Mouse (Mus musculus) midbrain, embryonic 11.5 days (tissue): ENCODE measurements around the gene Gli3. TPM values are rescaled to one million over a fixed set of nuclear protein-coding genes. Genes with fewer than 3 reads are reported as not detected.

ENCODE experiments used
- ATAC-seq: fragments of 200-750 bp; cut with Nextera tagmentation; 2 replicates; pipeline ENCODE4 v1.8.0; 2017; ENCODE audit warnings: moderate TSS enrichment, moderate library complexity; ENCODE audit not compliant: low FRiP score
- DNase-seq: peaks from one replicate; pipeline ENCODE4 v3.0.0; 2015; ENCODE audit warnings: low spot score; ENCODE audit errors: missing footprints
- H3K27ac ChIP-seq: fragments of 300-500 bp; sonication (generic); 2 replicates; pipeline ENCODE4 v1.5.1; 2014; ENCODE audit warnings: low read depth, low read length
- H3K27me3 ChIP-seq: fragments of 300-500 bp; sonication (generic); 2 replicates; pipeline ENCODE4 v1.6.1; 2014; ENCODE audit warnings: mild to moderate bottlenecking, low read length, moderate library complexity, mixed read lengths; ENCODE audit not compliant: control insufficient read depth, insufficient read depth
- H3K36me3 ChIP-seq: fragments of 300-500 bp; sonication (generic); 2 replicates; pipeline ENCODE4 v1.6.1; 2014; ENCODE audit warnings: mild to moderate bottlenecking, low read length, moderate library complexity, mixed read lengths; ENCODE audit not compliant: control insufficient read depth, insufficient read depth
- H3K4me1 ChIP-seq: fragments of 300-500 bp; sonication (generic); 2 replicates; pipeline ENCODE4 v1.6.1; 2014; ENCODE audit warnings: low read length; ENCODE audit not compliant: control insufficient read depth, insufficient read depth
- H3K4me2 ChIP-seq: fragments of 300-500 bp; sonication (generic); 2 replicates; pipeline ENCODE4 v1.6.1; 2014; ENCODE audit warnings: mild to moderate bottlenecking, moderate library complexity
- H3K4me3 ChIP-seq: fragments of 300-500 bp; sonication (generic); 2 replicates; pipeline ENCODE4 v1.5.1; 2014; ENCODE audit warnings: low read depth, low read length
- H3K9ac ChIP-seq: fragments of 300-500 bp; sonication (generic); 2 replicates; pipeline ENCODE4 v1.6.1; 2014; ENCODE audit warnings: low read length
- H3K9me3 ChIP-seq: fragments of 300-500 bp; sonication (generic); 2 replicates; pipeline ENCODE4 v1.6.1; 2016; ENCODE audit warnings: low read length; ENCODE audit not compliant: control insufficient read depth
- WGBS: fragments of 180-500 bp; shearing (Covaris S2); extraction: QIAGEN DNeasy Blood & Tissue Kit; methylation state at CpG from one replicate; pipeline ENCODE4 v1.1.7; 2014; 5-methylcytosine and 5-hydroxymethylcytosine counted together
- polyA plus RNA-seq: library from polyadenylated mRNA; unstranded; fragments of >200 nt; fragmentation: Nextera tagmentation; extraction: Ambion mirVana; gene quantifications from 2 replicates; pipeline ENCODE4 v1.2.1, GENCODE M21; 2014

The Gli3 gene
- polyA plus RNA-seq, 1 experiment from 2014 or later, result 41.5 TPM

GRCm38 (mm10) chr13:15675480-15675879 lies 212.4 kb downstream of the Gli3 start:
- Histone ChIP-seq H3K9me3 (no peaks in the 10 kb centered on the region), H3K36me3 (no peaks in the 10 kb centered on the region), H3K27me3 (no peaks in the 10 kb centered on the region), H3K9ac (no peak overlapping the region), H3K4me1 (no peaks in the 10 kb centered on the region), H3K4me2 (no peak overlapping the region), H3K27ac (no peak overlapping the region), H3K4me3 (no peak overlapping the region)
- ATAC-seq, result no peak
- DNase-seq, result peak; percentile 56

GRCm38 (mm10) chr13:15677106-15677760 lies 214.2 kb downstream of the Gli3 start:
- Histone ChIP-seq H3K4me3 (no peak overlapping the region), H3K4me2 (no peak overlapping the region), H3K36me3 (no peaks in the 10 kb centered on the region), H3K9me3 (no peaks in the 10 kb centered on the region), H3K4me1 (no peaks in the 10 kb centered on the region), H3K9ac (no peak overlapping the region), H3K27ac (no peak overlapping the region), H3K27me3 (no peaks in the 10 kb centered on the region)
- ATAC-seq, result no peak
- 86% methylated on average over 4 of the region's 4 CpGs for WGBS
- no peak for DNase-seq

- no peak for DNase-seq
- Histone ChIP-seq H3K9me3 (no peaks in the 10 kb centered on the region), H3K4me2 (no peak overlapping the region), H3K36me3 (no peaks in the 10 kb centered on the region), H3K9ac (no peak overlapping the region), H3K4me3 (no peak overlapping the region), H3K4me1 (no peaks in the 10 kb centered on the region), H3K27me3 (no peaks in the 10 kb centered on the region), H3K27ac (no peak overlapping the region)
- ATAC-seq, result no peak
- 90% methylated on average over 1 of the region's 1 CpGs for WGBS
Measured at GRCm38 (mm10) chr13:15681530-15681929, 218.5 kb downstream of the Gli3 start.

DNA sequence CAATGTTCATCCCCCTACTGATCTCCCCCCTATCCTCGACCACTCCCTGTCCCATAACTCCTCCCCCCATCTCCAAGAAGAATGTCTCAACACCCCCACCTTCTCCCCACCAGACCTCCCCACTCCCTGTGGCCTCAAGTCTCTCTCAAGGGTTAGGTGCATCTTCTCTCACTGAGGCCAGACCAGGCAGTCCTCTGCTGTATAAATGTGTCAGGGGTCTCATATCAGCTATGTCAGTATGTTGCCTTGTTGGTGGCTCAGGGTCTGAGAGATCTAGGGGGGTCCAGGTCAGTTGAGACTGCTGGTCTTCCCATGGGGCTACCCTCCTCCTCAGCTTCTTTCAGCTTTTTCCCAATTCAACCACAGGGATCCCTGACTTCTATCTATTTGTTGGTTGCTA lies 220.0 kb downstream of the Gli3 start:
- Histone ChIP-seq H3K9me3 (no peaks in the 10 kb centered on the region), H3K9ac (no peak overlapping the region), H3K27me3 (no peaks in the 10 kb centered on the region), H3K4me2 (no peak overlapping the region), H3K4me1 (no peaks in the 10 kb centered on the region), H3K4me3 (no peak overlapping the region), H3K27ac (no peak overlapping the region), H3K36me3 (no peaks in the 10 kb centered on the region)
- DNase-seq (no peak), ATAC-seq (no peak)
- WGBS, result 82% methylated on average over 1 of the region's 1 CpGs

- ATAC-seq (no peak), DNase-seq (no peak)
- Histone ChIP-seq H3K4me2 (no peak overlapping the region), H3K27me3 (no peaks in the 10 kb centered on the region), H3K9ac (no peak overlapping the region), H3K36me3 (no peaks in the 10 kb centered on the region), H3K4me1 (no peaks in the 10 kb centered on the region), H3K9me3 (no peaks in the 10 kb centered on the region), H3K4me3 (no peak overlapping the region), H3K27ac (no peak overlapping the region)
- WGBS, result 84% methylated on average over 6 of the region's 6 CpGs
Measured at GRCm38 (mm10) chr13:15688074-15688825, 225.2 kb downstream of the Gli3 start.

DNA sequence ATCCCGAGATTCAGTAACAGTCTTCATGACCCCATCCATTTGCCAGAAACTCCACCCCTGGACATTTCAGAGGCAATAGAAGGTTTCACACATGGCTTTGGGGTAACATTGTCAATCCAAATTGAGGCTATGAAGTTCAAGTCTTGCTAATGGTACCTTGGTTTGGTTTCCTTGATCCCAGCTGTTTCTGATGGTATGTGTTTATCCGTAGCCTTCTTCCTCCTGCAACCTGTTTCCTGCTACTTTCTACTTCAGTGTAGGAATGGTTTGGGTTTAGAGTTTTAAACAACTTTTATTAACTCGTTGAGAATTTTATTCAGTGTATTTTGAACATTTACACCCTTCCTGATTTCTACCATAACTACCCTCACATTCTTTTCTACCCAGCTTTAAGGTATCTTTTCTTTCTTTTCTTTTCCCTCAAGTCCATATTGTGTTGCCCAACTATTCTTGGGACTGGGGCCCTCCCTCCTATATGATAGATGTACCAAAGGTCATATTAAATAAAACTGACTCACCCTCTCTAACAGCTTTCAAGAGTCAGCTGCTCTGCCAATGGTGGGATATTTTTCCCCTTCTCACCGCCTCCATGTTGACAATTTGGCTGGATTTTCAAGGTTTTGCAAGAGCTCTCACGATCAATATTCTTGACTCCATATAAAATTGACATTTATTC lies 225.9 kb downstream of the Gli3 start:
- WGBS, result 89% methylated on average over 5 of the region's 5 CpGs
- DNase-seq (no peak), ATAC-seq (no peak)
- no peaks in the 10 kb centered on the region for H3K9me3 ChIP-seq
- H3K4me3 ChIP-seq, result no peak overlapping the region
- H3K27me3 ChIP-seq, result no peaks in the 10 kb centered on the region
- no peak overlapping the region for H3K27ac ChIP-seq
- no peaks in the 10 kb centered on the region for H3K4me1 ChIP-seq
- no peak overlapping the region for H3K4me2 ChIP-seq
- H3K36me3 ChIP-seq, result no peaks in the 10 kb centered on the region
- H3K9ac ChIP-seq, result no peak overlapping the region

DNA sequence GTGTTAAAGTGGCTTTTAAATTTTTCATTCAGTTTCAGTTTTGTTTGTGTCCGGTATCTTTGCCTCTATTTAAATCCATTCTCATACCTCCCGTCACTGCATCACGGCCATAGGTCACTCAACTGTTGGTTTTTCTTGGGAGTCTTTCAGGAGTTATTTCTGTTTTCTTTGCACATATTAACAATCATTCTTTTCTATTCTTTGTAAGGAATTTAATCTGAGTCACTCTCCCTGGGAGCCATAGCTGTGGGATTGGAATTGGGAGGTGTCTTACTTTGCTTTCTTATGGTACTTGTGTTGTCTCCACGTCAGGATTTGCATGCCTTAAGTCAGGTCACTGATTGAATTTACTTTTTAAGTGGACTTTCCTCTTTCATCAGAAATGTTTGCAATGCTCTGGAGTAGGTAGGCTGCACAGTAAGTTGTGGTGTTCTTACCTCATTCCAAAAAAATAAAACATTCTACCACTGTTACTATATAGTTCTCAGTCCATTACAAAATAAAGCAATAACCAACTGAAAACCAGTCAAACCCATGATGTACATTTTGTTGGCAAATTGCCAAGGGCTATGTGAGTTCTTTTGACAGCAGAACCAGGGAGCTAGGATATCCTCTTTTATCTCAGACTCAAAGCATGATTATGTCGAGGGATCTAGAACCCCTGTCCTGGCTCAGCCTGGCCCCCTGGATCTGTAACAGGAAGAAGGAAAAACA lies 228.9 kb downstream of the Gli3 start:
- Histone ChIP-seq H3K4me1 (no peaks in the 10 kb centered on the region), H3K4me2 (no peak overlapping the region), H3K9me3 (no peaks in the 10 kb centered on the region), H3K36me3 (no peaks in the 10 kb centered on the region), H3K4me3 (no peak overlapping the region), H3K27ac (no peak overlapping the region), H3K27me3 (no peaks in the 10 kb centered on the region), H3K9ac (no peak overlapping the region)
- no peak for ATAC-seq
- DNase-seq, result no peak
- WGBS, result 56% methylated on average over 5 of the region's 5 CpGs

GRCm38 (mm10) chr13:15692465-15692809 lies 229.4 kb downstream of the Gli3 start:
- Histone ChIP-seq H3K27me3 (no peaks in the 10 kb centered on the region), H3K4me3 (no peak overlapping the region), H3K4me2 (no peak overlapping the region), H3K27ac (no peak overlapping the region), H3K4me1 (no peaks in the 10 kb centered on the region), H3K9me3 (no peaks in the 10 kb centered on the region), H3K36me3 (no peaks in the 10 kb centered on the region), H3K9ac (no peak overlapping the region)
- DNase-seq (no peak), ATAC-seq (no peak)

GRCm38 (mm10) chr13:15698284-15698683 lies 235.2 kb downstream of the Gli3 start:
- Histone ChIP-seq H3K27ac (no peak overlapping the region), H3K4me1 (no peaks in the 10 kb centered on the region), H3K4me3 (no peak overlapping the region), H3K36me3 (no peaks in the 10 kb centered on the region), H3K27me3 (no peaks in the 10 kb centered on the region), H3K9ac (no peak overlapping the region), H3K4me2 (no peak overlapping the region), H3K9me3 (no peaks in the 10 kb centered on the region)
- no peak for DNase-seq
- WGBS, result 96% methylated on average over 4 of the region's 4 CpGs
- no peak for ATAC-seq
